Comparison of ENCODE assay signal across 21 mouse cellular contexts in genomic region chrX:101930301-101930700, GRCm38 (mm10).
DNase-seq lines count a peak whose midpoint lies in the region; ATAC-seq and TF ChIP-seq lines count a peak whose summit lies in the region.
"Had no signal": no experiment of that assay in that cellular context is flagged by ENCODE, and none has a peak within 500 bp of the region (broad histone marks: within the 10 kb centered on the region; RNA-seq: fewer than 3 reads in every experiment).

No protein-coding gene starts in this region.

- no peaks in the 10 kb centered on the region for H3K9me3 ChIP-seq in heart, embryonic 12.5 days (replicated peaks)
- H3K9me3 ChIP-seq: embryonic facial prominence, embryonic 15.5 days; forebrain, embryonic 10.5 days; hindbrain, embryonic 10.5 days; intestine, embryonic 15.5 days had no signal

- H3K9ac ChIP-seq in heart, embryonic 12.5 days = no peak overlapping the region
- H3K9ac ChIP-seq: embryonic facial prominence, embryonic 15.5 days; hindbrain, embryonic 14.5 days; intestine, embryonic 15.5 days had no signal

- no peaks in the 10 kb centered on the region for H3K36me3 ChIP-seq in heart, embryonic 12.5 days
- H3K36me3 ChIP-seq: embryonic facial prominence, embryonic 15.5 days; forebrain, embryonic 10.5 days; hindbrain, embryonic 10.5 days; intestine, embryonic 15.5 days had no signal

- no peaks in the 10 kb centered on the region for H3K27me3 ChIP-seq in cerebellum, adult 2 months (ENCODE audit: control insufficient read depth, insufficient read depth, low read length)
- H3K27me3 ChIP-seq in heart, embryonic 12.5 days (replicated peaks) = peaks cover 23% of the 10 kb centered on the region; the same call in 1 of the 2 replicates
- H3K27me3 ChIP-seq: intestine, embryonic 15.5 days had no signal

- no peak overlapping the region; the same call in 1 of the 2 replicates for H3K27ac ChIP-seq in cerebellum, adult 2 months (ENCODE audit: insufficient read depth, low read length)
- no peak overlapping the region for H3K27ac ChIP-seq in heart, embryonic 12.5 days (ENCODE audit: poor library complexity, severe bottlenecking)
- H3K27ac ChIP-seq: embryonic facial prominence, embryonic 15.5 days; forebrain, embryonic 10.5 days; gastrocnemius, adult 2 months; hindbrain, embryonic 10.5 days; hindbrain, embryonic 14.5 days; intestine, embryonic 15.5 days had no signal

- DNase-seq in heart, adult 11 months = peak; percentile 22
- no peak for DNase-seq in heart, postnatal 4 days
- DNase-seq in cerebellum, adult 2 months = peak; percentile 48 to 65
- DNase-seq in cerebellum, adult 9-11 months = peak; percentile 62
- DNase-seq in thymus, postnatal 14 days = peak; percentile 18
- DNase-seq in gastrocnemius, postnatal 25 days = no peak
- no peak for DNase-seq in heart, postnatal 36 days
- DNase-seq: adrenal gland, adult 8-10 months; adrenal gland, postnatal 36 days; embryo, embryonic 11 days; heart, postnatal 10 days; kidney, adult 18-20 months had no signal

- intact Hi-C loops in heart, postnatal 36 days (cut with DNase I) = no loop called here

- 23% methylated on average over 6 of the region's 6 CpGs for WGBS in cerebellum, adult 2 months
- WGBS in heart, embryonic 12.5 days = 79% methylated on average over 6 of the region's 6 CpGs

- no peak for TF ChIP-seq POLR2A in cerebellum, adult 2 months (IDR thresholded peaks at IDR 0.05; ENCODE audit: borderline replicate concordance, insufficient read depth, low read length)

- H3K4me1 ChIP-seq in cerebellum, adult 2 months (ENCODE audit: control insufficient read depth, insufficient read depth, low read length) = peaks cover 37% of the 10 kb centered on the region
- peaks cover 6% of the 10 kb centered on the region; the same call in 1 of the 2 replicates for H3K4me1 ChIP-seq in heart, embryonic 12.5 days (replicated peaks)
- H3K4me1 ChIP-seq: embryonic facial prominence, embryonic 15.5 days; forebrain, embryonic 10.5 days; hindbrain, embryonic 10.5 days; intestine, embryonic 15.5 days had no signal

- H3K4me3 ChIP-seq in cerebellum, adult 2 months (replicated peaks; ENCODE audit: insufficient read depth, low read depth, low read length) = no peak overlapping the region
- no peak overlapping the region for H3K4me3 ChIP-seq in heart, embryonic 12.5 days
- H3K4me3 ChIP-seq: embryonic facial prominence, embryonic 15.5 days; erythroblast, embryonic 14.5 days; forebrain, embryonic 10.5 days; gastrocnemius, adult 2 months; hindbrain, embryonic 10.5 days; intestine, embryonic 15.5 days had no signal

- no peak overlapping the region for H3K4me2 ChIP-seq in heart, embryonic 12.5 days
- H3K4me2 ChIP-seq: embryonic facial prominence, embryonic 15.5 days; hindbrain, embryonic 14.5 days; intestine, embryonic 15.5 days had no signal

- no peak for ATAC-seq in heart, embryonic 12.5 days (ENCODE audit: insufficient number of reproducible peaks, low FRiP score)
- ATAC-seq: forebrain, embryonic 14.5 days; intestine, embryonic 15.5 days had no signal

- TF ChIP-seq CTCF in cerebellum, adult 2 months (IDR thresholded peaks at IDR 0.05; ENCODE audit: borderline replicate concordance, insufficient read depth, low read depth, low read length) = no peak

Comparison
In these comparisons a context has a peak if more than half of its experiments do, and no peak if none do; other contexts are left out.
1. DNase-seq: peak in heart, adult 11 months (single experiment), cerebellum, adult 2 months (2 of 2), cerebellum, adult 9-11 months (single experiment) and thymus, postnatal 14 days (single experiment); none in heart, postnatal 4 days (single experiment), gastrocnemius, postnatal 25 days (single experiment) and heart, postnatal 36 days (0 of 2).